Mouse (Mus musculus) layer of hippocampus, adult 18-20 months (tissue): ENCODE measurements around the gene Kmt5c. TPM values are rescaled to one million over a fixed set of nuclear protein-coding genes. Genes with fewer than 3 reads are reported as not detected.
"Not testable (repeated sequence)": the region's sequence is repeated elsewhere in the genome, so short reads cannot be mapped to it uniquely, and the experiment has no call there.

Experiments used
- DNase-seq, 2 experiments: peaks; one replicate each; pipeline ENCODE4 v3.0.0; 2022; ENCODE audit warnings: low spot score in 2 of 2
- total RNA-seq, 2 experiments: library from RNA; stranded (reverse); gene quantifications; 2 replicates each; pipeline ENCODE4 v1.2.3; 2021

Kmt5c gene
- total RNA-seq, 2 experiments from 2014 or later, result 28.3 to 30.3 TPM

DNA sequence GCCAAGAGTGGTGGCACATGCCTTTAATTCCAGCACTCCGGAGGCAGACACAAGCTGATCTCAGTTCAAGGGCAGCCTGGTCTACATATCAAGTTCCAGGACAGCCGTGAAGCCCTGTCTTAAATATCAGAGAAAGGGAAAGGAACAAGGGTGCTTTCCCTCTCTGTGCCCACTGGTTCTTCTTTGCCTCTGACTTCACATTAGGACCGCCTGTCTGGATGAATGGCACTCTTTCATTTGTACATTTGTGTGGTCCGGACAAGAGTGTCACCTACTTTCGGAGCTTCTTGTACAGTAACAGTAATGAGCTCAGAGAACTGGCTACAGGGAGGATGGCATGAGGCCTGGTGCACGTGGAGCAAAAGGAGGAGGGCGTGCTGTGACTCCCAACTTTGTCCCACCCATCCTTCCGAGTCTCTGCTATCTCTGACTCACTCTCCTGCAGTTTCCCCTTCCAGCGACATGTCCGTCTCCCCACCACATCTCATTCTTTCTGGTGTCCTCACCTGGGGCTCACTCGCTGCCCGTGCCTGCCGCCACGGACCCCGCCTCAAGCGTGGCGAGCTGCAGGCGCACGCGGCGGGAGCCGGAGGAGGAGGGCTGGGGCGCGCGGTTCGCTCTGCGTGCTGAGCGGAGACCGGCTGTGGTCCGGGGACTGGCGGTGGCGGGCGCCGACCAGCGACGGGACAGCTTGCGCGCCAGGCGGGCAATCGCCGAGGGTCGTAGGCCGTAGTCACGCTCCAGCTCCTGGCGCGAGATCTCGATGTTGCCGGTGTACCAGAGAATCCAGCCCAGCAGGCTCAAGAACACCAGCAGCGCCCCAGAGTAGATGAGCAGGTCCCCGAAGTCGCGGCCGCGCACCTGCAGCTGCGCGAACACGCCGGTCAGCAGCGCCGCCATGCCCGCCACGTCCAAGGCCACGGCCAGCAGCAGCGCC is 48.9 kb downstream of the Kmt5c start:
- peak in 1 of 2 experiments; percentile 54 for DNase-seq

DNA sequence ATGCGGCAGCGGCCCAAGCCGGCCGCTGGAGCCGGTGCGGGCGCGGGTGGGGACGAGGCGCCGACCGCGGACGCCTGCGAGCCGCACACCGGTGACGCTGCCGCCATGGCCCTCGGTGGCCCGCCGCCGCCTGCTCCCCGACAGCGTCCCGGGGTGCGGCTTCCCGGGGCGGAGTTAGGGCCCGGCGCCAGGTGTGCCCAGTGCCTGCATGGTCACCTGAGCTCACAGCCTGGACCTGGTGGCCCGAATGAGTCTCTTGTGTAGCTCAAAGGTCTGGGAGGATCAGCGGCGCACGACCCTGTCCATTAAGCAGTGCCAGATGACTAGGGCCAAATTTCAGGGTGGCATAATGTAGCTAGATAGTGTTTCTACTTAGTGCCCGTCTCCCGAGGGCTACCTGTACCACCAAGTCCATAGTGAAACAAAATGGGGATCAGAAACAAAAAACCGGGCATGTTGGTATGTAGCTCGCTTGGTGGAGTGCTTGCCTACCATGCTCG is 49.6 kb downstream of the Kmt5c start, which contains the start of gene Tmem238:
TSS of gene Tmem238 (minus strand) at position 221 of the 500 bp plus-strand sequence.
- no peak for DNase-seq

DNA sequence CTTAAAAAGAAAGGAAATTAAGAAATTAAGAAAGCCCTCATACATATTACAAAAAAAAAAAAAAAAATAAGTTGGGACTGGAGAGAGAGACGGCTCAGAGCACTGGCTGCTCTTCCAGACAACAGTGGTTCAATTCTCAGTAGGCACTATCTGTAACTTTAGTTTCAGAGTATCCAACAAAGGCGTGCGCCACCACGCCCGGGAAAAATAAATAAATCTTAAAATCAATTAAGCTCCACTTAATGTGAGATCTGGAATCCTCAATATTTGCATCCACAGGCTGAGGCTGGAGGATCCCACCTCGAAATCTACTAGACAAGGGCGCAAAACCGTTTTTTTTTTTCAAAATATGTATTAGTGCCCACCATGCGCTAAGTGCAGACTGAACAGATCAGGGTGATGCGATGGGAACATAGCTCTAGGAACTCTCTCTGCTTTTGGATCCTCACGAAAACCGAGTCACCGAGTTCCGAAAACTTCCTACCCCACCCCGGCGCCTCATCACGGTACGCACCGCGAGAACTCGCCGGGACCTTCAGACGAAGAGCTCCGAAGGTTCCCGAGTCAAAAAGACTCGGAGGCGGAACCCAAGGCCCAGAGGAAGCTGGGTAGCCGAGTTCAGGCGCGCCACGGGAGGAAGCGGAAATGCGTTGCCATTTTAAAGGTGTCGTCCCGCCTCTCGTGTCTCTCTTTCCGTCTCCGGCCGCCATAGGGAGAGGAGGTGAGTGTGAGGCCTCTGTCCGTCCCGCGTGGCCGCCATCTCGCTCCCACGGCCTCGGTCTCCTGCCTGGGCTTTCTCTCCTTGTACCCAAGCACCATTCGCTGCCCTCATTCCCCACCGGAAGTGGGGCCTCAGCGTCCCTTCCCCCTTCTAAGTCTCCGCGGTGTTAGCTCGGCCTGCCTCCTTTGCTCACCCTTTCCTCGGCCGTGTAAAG is 52.6 kb downstream of the Kmt5c start, which contains the start of gene Rpl28:
TSS of gene Rpl28 (plus strand) at position 597 of the 935 bp plus-strand sequence.
- DNase-seq, result peak; percentile 94 to 97

- not testable (repeated sequence) for DNase-seq
Measured at GRCm38 (mm10) chr7:4793248-4793647, 53.3 kb downstream of the Kmt5c start.

DNA sequence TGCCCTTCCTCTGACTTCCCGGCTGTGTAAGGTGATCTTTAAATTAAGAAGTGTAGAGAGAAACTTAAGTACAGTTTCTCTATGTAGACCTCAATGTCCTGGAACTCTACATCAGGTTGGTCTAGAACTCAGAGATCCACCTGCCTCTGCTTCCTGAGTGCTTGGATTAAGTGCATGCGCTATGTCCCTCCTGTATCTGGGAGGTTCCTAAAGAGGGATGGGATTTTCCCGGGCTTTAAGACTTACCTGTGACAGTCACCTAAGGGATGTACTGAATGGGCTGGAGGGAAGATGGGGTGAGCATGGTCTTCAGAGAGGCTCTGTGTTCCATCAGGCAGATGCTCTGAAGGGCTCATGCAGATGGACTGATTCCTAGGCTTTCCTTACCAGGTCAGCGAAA is 53.8 kb downstream of the Kmt5c start:
- no peak for DNase-seq

GRCm38 (mm10) chr7:4794631-4795168 is 54.8 kb downstream of the Kmt5c start:
- DNase-seq, result no peak

DNA sequence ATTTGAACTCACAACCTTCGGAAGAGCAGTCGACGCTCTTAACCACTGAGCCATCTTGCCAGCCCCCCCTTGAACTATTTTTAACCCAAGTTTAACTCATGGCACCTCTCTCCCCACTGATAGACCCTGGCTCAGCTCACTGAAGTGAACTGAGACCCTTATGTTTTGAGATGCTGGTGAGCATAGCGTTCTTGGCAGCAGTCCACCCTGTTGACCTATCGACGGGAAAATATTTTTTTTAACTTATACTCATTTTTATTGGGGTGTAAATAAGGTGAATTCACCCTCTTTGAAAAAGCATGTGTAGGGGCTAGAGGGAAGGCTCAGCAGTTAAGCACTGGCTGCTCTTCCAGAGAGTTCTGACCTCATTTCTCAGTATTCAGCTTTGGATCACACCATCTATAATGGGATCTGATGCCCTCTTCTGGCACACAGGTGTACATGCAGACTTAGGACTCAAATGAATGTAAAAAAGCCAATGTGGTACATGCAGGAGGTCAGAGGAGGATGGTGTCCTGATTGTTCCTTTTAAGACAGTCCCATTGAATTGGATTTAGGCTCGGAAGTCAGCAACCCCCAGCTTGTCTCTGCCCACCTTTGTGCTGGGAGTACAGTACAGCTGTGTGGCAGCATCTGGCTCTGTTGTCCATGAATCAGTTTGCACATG is 56.0 kb downstream of the Kmt5c start:
- peak in 1 of 2 experiments; percentile 63 for DNase-seq

Other genes starting within 250 kb of the Kmt5c start
- gene Ppp1r12c, start 238.4 kb upstream of the Kmt5c start, total RNA-seq, result 100 to 1,000 TPM; 148 to 153 TPM
- 1 to 10 TPM; 1.7 to 3.0 TPM for gene Tnnt1, start 223.7 kb upstream of the Kmt5c start, total RNA-seq
- gene Tnni3, start 215.9 kb upstream of the Kmt5c start, total RNA-seq, result 1 to 10 TPM in 1 of 2 experiments, under 1 TPM in 1; 0.54 to 1.3 TPM
- gene Dnaaf3, start 207.7 kb upstream of the Kmt5c start, total RNA-seq, result under 1 TPM; 0.74 to 0.81 TPM
- gene Syt5, start 192.6 kb upstream of the Kmt5c start, total RNA-seq, result 100 to 1,000 TPM; 211 to 233 TPM
- gene Ptprh, start 136.1 kb upstream of the Kmt5c start, total RNA-seq, result under 1 TPM; 0.38 to 0.50 TPM
- gene Tmem86b, start 108.7 kb upstream of the Kmt5c start, total RNA-seq, result 10 to 100 TPM; 15.1 to 15.9 TPM
- gene Ppp6r1, start 81.1 kb upstream of the Kmt5c start, total RNA-seq, result 100 to 1,000 TPM; 127 TPM
- 10 to 100 TPM; 82.7 to 92.4 TPM for gene Hspbp1, start 55.0 kb upstream of the Kmt5c start, total RNA-seq
- 100 to 1,000 TPM; 368 to 369 TPM for gene Brsk1, start 49.5 kb upstream of the Kmt5c start, total RNA-seq
- gene Tmem150b, start 14.9 kb upstream of the Kmt5c start, total RNA-seq, result under 1 TPM; 0.10 to 0.15 TPM
- 1 to 10 TPM; 9.0 to 9.6 TPM for gene Cox6b2, start 13.0 kb downstream of the Kmt5c start, total RNA-seq
- gene Fam71e2, start 31.2 kb downstream of the Kmt5c start, total RNA-seq, result not detected
- under 1 TPM; 0.15 to 0.27 TPM for gene Il11, start 42.7 kb downstream of the Kmt5c start, total RNA-seq
- not detected for gene Tmem190, start 42.8 kb downstream of the Kmt5c start, total RNA-seq
- gene Tmem238, start 49.5 kb downstream of the Kmt5c start, total RNA-seq, result 1 to 10 TPM; 2.8 to 2.9 TPM
- 100 to 1,000 TPM; 474 to 485 TPM for gene Rpl28, start 52.8 kb downstream of the Kmt5c start, total RNA-seq
- gene Ube2s, start 72.5 kb downstream of the Kmt5c start, total RNA-seq, result 100 to 1,000 TPM; 102 to 121 TPM
- 100 to 1,000 TPM; 150 to 162 TPM for gene Shisa7, start 104.6 kb downstream of the Kmt5c start, total RNA-seq
- 1 to 10 TPM; 4.4 to 6.3 TPM for gene Isoc2b, start 130.1 kb downstream of the Kmt5c start, total RNA-seq
- 10 to 100 TPM; 14.9 to 15.9 TPM for gene Isoc2a, start 137.0 kb downstream of the Kmt5c start, total RNA-seq
- gene Gm36210, start 166.4 kb downstream of the Kmt5c start, total RNA-seq, result under 1 TPM in 1 of 2 experiments, not detected in 1; 0.25 TPM
- 10 to 100 TPM; 13.9 to 15.1 TPM for gene Zfp628, start 175.1 kb downstream of the Kmt5c start, total RNA-seq
- 100 to 1,000 TPM; 114 to 119 TPM for gene Nat14, start 181.9 kb downstream of the Kmt5c start, total RNA-seq
- 1 to 10 TPM; 1.8 to 2.6 TPM for gene Ssc5d, start 185.7 kb downstream of the Kmt5c start, total RNA-seq
- under 1 TPM; 0.17 to 0.38 TPM for gene Sbk2, start 224.3 kb downstream of the Kmt5c start, total RNA-seq
- gene Sbk3, start 231.1 kb downstream of the Kmt5c start, total RNA-seq, result 1 to 10 TPM in 1 of 2 experiments, under 1 TPM in 1; 0.62 to 1.0 TPM